Mouse (Mus musculus): Measurements from ENCODE around the gene Pianp. TPM values are rescaled to one million over a fixed set of nuclear protein-coding genes. Genes with fewer than 3 reads are reported as not detected.

The Pianp gene
- polyA plus RNA-seq (2014; fragmentation: Illumina TruSeq; extraction: RNeasy Lipid Tissue Mini Kit (QIAGEN cat#74804); ENCODE audit: insufficient read depth, low read depth, low replicate concordance): 0.85 TPM

DNA sequence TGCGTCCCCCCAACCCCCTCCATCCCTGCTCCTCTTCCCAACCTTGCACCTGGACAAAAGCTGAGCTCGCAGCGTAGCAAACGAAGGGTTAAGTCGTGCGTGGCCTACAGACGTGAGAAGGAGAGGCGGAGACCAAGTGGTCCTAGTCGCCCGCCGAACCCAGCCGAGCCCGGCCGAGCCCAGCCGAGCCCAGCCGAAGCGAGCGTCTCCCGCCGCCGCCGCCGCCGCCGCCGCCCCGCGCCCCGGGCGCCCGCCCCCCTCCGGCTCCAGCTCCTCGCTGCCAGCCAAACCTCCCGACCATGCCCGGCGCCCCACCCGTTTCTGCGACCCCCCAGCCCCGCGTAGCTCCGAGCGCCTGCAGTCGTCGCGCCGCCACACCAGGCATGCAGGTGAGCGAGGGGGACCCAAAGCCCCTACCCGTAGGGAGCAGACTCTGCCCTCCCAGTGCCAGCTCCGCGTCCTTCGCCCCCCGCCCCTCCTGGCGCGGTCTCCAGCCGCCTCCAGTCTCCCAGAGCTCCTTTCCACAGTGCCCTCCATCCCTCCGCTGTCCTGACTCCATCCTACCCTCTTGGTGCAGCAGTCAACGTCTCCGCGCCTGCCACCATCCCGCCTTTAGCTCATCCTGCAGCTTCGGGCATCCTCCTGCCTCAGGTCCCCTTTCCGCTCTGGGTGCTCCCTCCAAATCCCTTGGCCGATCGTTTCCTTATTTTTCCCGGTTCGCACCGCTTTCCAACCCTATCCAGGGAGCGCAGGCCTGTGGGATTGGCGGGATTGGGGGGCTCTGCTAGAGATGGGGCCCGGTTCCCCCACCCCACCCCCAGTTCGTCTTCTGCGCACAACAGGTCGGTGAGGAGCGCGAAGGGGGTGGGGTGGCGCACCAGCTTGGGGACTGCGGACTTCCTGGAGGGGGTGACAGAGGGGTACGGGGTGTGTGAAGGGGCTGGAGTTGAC, at the start of gene Pianp:
TSS of gene Pianp (plus strand) at position 144 of the 951 bp plus-strand sequence.

DNA sequence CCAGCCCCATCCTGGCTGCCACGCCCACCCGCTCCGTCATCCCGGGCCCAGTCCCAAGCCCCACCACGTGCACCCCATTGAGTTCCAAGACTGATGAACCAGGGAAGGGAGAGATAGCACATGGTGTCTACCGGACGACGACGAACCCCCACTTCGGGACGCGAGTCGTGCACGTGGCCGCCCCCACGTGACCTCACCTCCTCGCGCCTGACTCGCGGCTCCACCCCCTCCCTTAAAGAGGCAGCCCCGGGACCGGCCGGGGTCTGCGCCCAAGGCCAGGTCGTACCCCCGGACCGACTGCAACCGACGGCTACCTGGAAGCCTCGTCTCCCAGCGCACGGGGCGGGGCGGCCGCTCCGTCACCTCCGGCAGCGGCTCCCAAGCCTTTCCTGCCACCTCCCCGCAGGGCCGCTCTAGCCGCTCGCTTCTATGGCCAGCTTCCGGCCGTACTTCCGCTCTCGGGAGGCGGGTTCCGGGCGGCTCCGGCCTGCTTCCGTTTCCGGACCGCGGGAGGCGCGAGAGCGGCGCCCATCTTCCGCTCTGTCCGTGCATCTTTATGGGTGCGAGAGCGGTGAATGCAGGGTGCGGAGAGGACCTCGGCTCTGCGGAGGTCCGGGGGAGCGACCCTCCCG, 31.3 kb upstream of the Pianp start, which contains the start of gene Cops7a:
TSS of gene Cops7a (minus strand) at position 451 of the 632 bp plus-strand sequence.

DNA sequence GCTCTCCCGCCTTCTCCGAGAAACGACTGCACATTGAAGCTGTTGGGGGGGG, 12.5 kb downstream of the Pianp start, which contains the start of gene Zfp384:
TSS of gene Zfp384 (plus strand) at position 17 of the 52 bp plus-strand sequence.

DNA sequence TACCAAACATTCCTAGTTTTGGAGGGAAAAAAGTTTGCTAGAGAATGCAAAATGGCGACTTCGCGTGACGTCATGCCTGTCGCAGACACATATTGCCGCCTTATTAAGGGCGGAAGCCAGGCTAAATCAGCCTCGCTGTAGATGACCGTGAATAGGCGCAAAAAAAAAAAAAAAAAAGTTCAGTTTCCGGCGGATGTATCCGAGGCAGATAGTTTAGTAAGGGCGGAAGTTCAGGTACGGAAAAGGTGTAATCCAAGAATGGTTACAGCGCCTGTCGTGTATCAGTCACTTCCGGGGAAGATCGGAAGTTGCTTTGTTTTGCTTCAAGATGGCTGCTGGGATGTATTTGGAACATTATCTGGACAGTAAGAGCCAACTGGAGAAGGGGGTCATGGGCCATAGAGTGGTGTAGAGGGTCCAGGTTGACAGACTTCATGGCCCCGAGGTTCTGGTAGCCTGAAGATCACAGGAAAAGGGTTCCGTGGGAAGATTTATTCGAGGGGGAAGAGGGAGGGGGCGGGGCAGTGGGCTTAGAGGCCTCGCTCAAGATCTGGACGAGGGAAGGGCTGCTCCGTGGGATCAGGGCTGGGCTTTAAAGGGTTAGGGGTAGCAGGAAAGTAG, 43.1 kb downstream of the Pianp start, which contains the start of gene Ing4:
TSS of gene Ing4 (plus strand) at position 228 of the 621 bp plus-strand sequence.

DNA sequence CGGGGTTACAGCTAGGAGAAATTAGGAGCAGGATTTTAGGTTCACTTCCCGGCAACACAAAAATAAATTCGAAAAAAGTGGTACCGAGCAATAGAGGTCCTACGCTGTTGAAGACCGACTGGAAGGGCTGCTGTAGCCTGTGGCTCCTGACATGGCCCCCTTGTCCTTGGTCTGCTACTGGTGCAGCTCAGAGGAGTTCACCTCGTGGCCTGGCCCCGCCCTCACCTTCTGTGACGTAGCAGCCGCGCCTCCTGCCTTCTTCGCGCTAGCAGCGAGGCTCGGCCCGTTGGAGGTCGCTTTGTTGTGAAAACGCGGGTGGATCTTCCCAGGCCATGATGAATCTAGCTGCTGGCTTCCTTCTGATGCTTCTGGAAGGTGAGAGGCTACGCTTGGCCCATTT, 53.2 kb downstream of the Pianp start, which contains the start of gene Acrbp:
TSS of gene Acrbp (plus strand) at position 12 of the 400 bp plus-strand sequence.

Other genes with a start within 250 kb of the Pianp start
- not detected for gene Gm45234, start 240.7 kb upstream of the Pianp start, polyA plus RNA-seq (2014; fragmentation: Illumina TruSeq; extraction: RNeasy Lipid Tissue Mini Kit (QIAGEN cat#74804); ENCODE audit: insufficient read depth, low read depth, low replicate concordance)
- 13.2 TPM for gene Atn1, start 240.2 kb upstream of the Pianp start, polyA plus RNA-seq (2014; fragmentation: Illumina TruSeq; extraction: RNeasy Lipid Tissue Mini Kit (QIAGEN cat#74804); ENCODE audit: insufficient read depth, low read depth, low replicate concordance)
- 1.5 TPM for gene Eno2, start 227.0 kb upstream of the Pianp start, polyA plus RNA-seq (2014; fragmentation: Illumina TruSeq; extraction: RNeasy Lipid Tissue Mini Kit (QIAGEN cat#74804); ENCODE audit: insufficient read depth, low read depth, low replicate concordance)
- 33.3 TPM for gene Lrrc23, start 217.0 kb upstream of the Pianp start, polyA plus RNA-seq (2014; fragmentation: Illumina TruSeq; extraction: RNeasy Lipid Tissue Mini Kit (QIAGEN cat#74804); ENCODE audit: insufficient read depth, low read depth, low replicate concordance)
- gene Spsb2, start 188.0 kb upstream of the Pianp start, polyA plus RNA-seq (2014; fragmentation: Illumina TruSeq; extraction: RNeasy Lipid Tissue Mini Kit (QIAGEN cat#74804); ENCODE audit: insufficient read depth, low read depth, low replicate concordance): 15.0 TPM
- 125 TPM for gene Tpi1, start 182.4 kb upstream of the Pianp start, polyA plus RNA-seq (2014; fragmentation: Illumina TruSeq; extraction: RNeasy Lipid Tissue Mini Kit (QIAGEN cat#74804); ENCODE audit: insufficient read depth, low read depth, low replicate concordance)
- 35.8 TPM for gene Usp5, start 167.2 kb upstream of the Pianp start, polyA plus RNA-seq (2014; fragmentation: Illumina TruSeq; extraction: RNeasy Lipid Tissue Mini Kit (QIAGEN cat#74804); ENCODE audit: insufficient read depth, low read depth, low replicate concordance)
- 2.7 TPM for gene Cdca3, start 167.1 kb upstream of the Pianp start, polyA plus RNA-seq (2014; fragmentation: Illumina TruSeq; extraction: RNeasy Lipid Tissue Mini Kit (QIAGEN cat#74804); ENCODE audit: insufficient read depth, low read depth, low replicate concordance)
- not detected for gene Gnb3, start 156.4 kb upstream of the Pianp start, polyA plus RNA-seq (2014; fragmentation: Illumina TruSeq; extraction: RNeasy Lipid Tissue Mini Kit (QIAGEN cat#74804); ENCODE audit: insufficient read depth, low read depth, low replicate concordance)
- 16.9 TPM for gene P3h3, start 138.9 kb upstream of the Pianp start, polyA plus RNA-seq (2014; fragmentation: Illumina TruSeq; extraction: RNeasy Lipid Tissue Mini Kit (QIAGEN cat#74804); ENCODE audit: insufficient read depth, low read depth, low replicate concordance)
- 0.08 TPM for gene Gpr162, start 132.7 kb upstream of the Pianp start, polyA plus RNA-seq (2014; fragmentation: Illumina TruSeq; extraction: RNeasy Lipid Tissue Mini Kit (QIAGEN cat#74804); ENCODE audit: insufficient read depth, low read depth, low replicate concordance)
- gene Cd4, start 108.5 kb upstream of the Pianp start, polyA plus RNA-seq (2014; fragmentation: Illumina TruSeq; extraction: RNeasy Lipid Tissue Mini Kit (QIAGEN cat#74804); ENCODE audit: insufficient read depth, low read depth, low replicate concordance): 2.3 TPM
- 1.4 TPM for gene Lag3, start 85.0 kb upstream of the Pianp start, polyA plus RNA-seq (2014; fragmentation: Illumina TruSeq; extraction: RNeasy Lipid Tissue Mini Kit (QIAGEN cat#74804); ENCODE audit: insufficient read depth, low read depth, low replicate concordance)
- gene Ptms, start 76.6 kb upstream of the Pianp start, polyA plus RNA-seq (2014; fragmentation: Illumina TruSeq; extraction: RNeasy Lipid Tissue Mini Kit (QIAGEN cat#74804); ENCODE audit: insufficient read depth, low read depth, low replicate concordance): 863 TPM
- gene Mlf2, start 65.3 kb upstream of the Pianp start, polyA plus RNA-seq (2014; fragmentation: Illumina TruSeq; extraction: RNeasy Lipid Tissue Mini Kit (QIAGEN cat#74804); ENCODE audit: insufficient read depth, low read depth, low replicate concordance): 166 TPM
- gene Cops7a, start 31.2 kb upstream of the Pianp start, polyA plus RNA-seq (2014; fragmentation: Illumina TruSeq; extraction: RNeasy Lipid Tissue Mini Kit (QIAGEN cat#74804); ENCODE audit: insufficient read depth, low read depth, low replicate concordance): 66.9 TPM
- gene Zfp384, start 12.5 kb downstream of the Pianp start, polyA plus RNA-seq (2014; fragmentation: Illumina TruSeq; extraction: RNeasy Lipid Tissue Mini Kit (QIAGEN cat#74804); ENCODE audit: insufficient read depth, low read depth, low replicate concordance): 14.9 TPM
- 48.9 TPM for gene Ing4, start 43.1 kb downstream of the Pianp start, polyA plus RNA-seq (2014; fragmentation: Illumina TruSeq; extraction: RNeasy Lipid Tissue Mini Kit (QIAGEN cat#74804); ENCODE audit: insufficient read depth, low read depth, low replicate concordance)
- 5.7 TPM for gene Acrbp, start 53.0 kb downstream of the Pianp start, polyA plus RNA-seq (2014; fragmentation: Illumina TruSeq; extraction: RNeasy Lipid Tissue Mini Kit (QIAGEN cat#74804); ENCODE audit: insufficient read depth, low read depth, low replicate concordance)
- 0.61 TPM for gene Lpar5, start 71.2 kb downstream of the Pianp start, polyA plus RNA-seq (2014; fragmentation: Illumina TruSeq; extraction: RNeasy Lipid Tissue Mini Kit (QIAGEN cat#74804); ENCODE audit: insufficient read depth, low read depth, low replicate concordance)
- 28.2 TPM for gene Chd4, start 99.3 kb downstream of the Pianp start, polyA plus RNA-seq (2014; fragmentation: Illumina TruSeq; extraction: RNeasy Lipid Tissue Mini Kit (QIAGEN cat#74804); ENCODE audit: insufficient read depth, low read depth, low replicate concordance)
- 11.0 TPM for gene Nop2, start 135.2 kb downstream of the Pianp start, polyA plus RNA-seq (2014; fragmentation: Illumina TruSeq; extraction: RNeasy Lipid Tissue Mini Kit (QIAGEN cat#74804); ENCODE audit: insufficient read depth, low read depth, low replicate concordance)
- gene Iffo1, start 148.5 kb downstream of the Pianp start, polyA plus RNA-seq (2014; fragmentation: Illumina TruSeq; extraction: RNeasy Lipid Tissue Mini Kit (QIAGEN cat#74804); ENCODE audit: insufficient read depth, low read depth, low replicate concordance): 8.6 TPM
- gene Gapdh, start 169.8 kb downstream of the Pianp start, polyA plus RNA-seq (2014; fragmentation: Illumina TruSeq; extraction: RNeasy Lipid Tissue Mini Kit (QIAGEN cat#74804); ENCODE audit: insufficient read depth, low read depth, low replicate concordance): 405 TPM
- 5.2 TPM for gene Ncapd2, start 195.0 kb downstream of the Pianp start, polyA plus RNA-seq (2014; fragmentation: Illumina TruSeq; extraction: RNeasy Lipid Tissue Mini Kit (QIAGEN cat#74804); ENCODE audit: insufficient read depth, low read depth, low replicate concordance)
- 67.2 TPM for gene Mrpl51, start 195.1 kb downstream of the Pianp start, polyA plus RNA-seq (2014; fragmentation: Illumina TruSeq; extraction: RNeasy Lipid Tissue Mini Kit (QIAGEN cat#74804); ENCODE audit: insufficient read depth, low read depth, low replicate concordance)
- 3.8 TPM for gene Vamp1, start 218.9 kb downstream of the Pianp start, polyA plus RNA-seq (2014; fragmentation: Illumina TruSeq; extraction: RNeasy Lipid Tissue Mini Kit (QIAGEN cat#74804); ENCODE audit: insufficient read depth, low read depth, low replicate concordance)
- gene Tapbpl, start 235.2 kb downstream of the Pianp start, polyA plus RNA-seq (2014; fragmentation: Illumina TruSeq; extraction: RNeasy Lipid Tissue Mini Kit (QIAGEN cat#74804); ENCODE audit: insufficient read depth, low read depth, low replicate concordance): 20.4 TPM
- 4.9 TPM for gene Cd27, start 240.3 kb downstream of the Pianp start, polyA plus RNA-seq (2014; fragmentation: Illumina TruSeq; extraction: RNeasy Lipid Tissue Mini Kit (QIAGEN cat#74804); ENCODE audit: insufficient read depth, low read depth, low replicate concordance)

All from lung, adult 10 weeks (tissue).